Mouse (Mus musculus): ENCODE results near the gene Hephl1. TPM values are rescaled to one million over a fixed set of nuclear protein-coding genes. Genes with fewer than 3 reads are reported as not detected.
"Not testable (repeated sequence)": the region's sequence is repeated elsewhere in the genome, so short reads cannot be mapped to it uniquely, and the experiment has no call there.

Hephl1 gene
- polyA plus RNA-seq, 1 experiment, result 0.05 TPM

DNA sequence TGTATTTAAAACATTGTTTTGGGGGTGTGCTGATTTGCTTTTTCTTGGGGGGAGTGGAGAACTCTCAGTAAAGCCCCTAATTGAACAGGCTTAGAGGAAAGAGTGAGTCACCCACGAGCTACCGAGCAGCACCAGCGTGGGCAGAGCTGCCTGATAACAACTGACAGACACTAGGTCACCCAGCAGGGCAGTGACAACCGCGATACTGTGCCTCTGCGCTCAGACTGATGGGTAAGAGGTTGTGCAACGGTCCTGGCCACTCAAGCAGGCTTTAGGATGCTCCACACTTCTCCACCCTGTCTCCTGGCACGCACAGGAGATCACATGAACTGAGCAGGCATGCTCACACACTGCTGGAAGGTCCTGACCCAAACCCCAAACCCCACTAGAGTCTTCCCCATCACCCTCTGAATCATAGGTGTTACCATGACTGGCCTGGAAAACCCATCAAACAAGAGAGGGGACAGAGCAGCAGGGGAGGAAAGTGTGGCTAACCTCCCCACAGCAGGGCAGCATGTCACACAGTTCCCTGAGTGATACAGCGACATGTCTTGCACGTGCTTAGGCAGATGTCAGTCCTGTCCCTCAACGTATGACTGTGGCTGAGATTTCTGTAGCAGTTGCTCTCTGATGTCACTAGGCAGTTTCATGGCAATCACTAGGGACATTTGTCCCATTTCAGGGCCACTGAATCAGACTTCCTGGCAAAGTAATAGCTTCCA is 8.2 kb downstream of the Hephl1 start:
- DNase-seq, result no peak
- Histone ChIP-seq H3K27ac (ENCODE audit: control insufficient read depth, insufficient read depth, low read length) (no peak overlapping the region), H3K4me1 (replicated peaks; ENCODE audit: control insufficient read depth, insufficient read depth, low read length) (no peaks in the 10 kb centered on the region), H3K4me3 (ENCODE audit: control insufficient read depth, insufficient read depth, low read length) (no peak overlapping the region), H3K27me3 (ENCODE audit: control insufficient read depth, insufficient read depth, low read length) (no peaks in the 10 kb centered on the region), H3K36me3 (ENCODE audit: control insufficient read depth, insufficient read depth, low read length) (no peaks in the 10 kb centered on the region)
- WGBS, result 68% methylated on average over 11 of the region's 11 CpGs
- no peak for TF ChIP-seq POLR2A (IDR thresholded peaks at IDR 0.05; ENCODE audit: control insufficient read depth, extremely low read depth, insufficient read depth, low read length, poor library complexity)
- TF ChIP-seq CTCF (IDR thresholded peaks at IDR 0.05; ENCODE audit: borderline replicate concordance, control insufficient read depth, extremely low read depth, insufficient read depth, low read length, poor library complexity), result no peak

DNA sequence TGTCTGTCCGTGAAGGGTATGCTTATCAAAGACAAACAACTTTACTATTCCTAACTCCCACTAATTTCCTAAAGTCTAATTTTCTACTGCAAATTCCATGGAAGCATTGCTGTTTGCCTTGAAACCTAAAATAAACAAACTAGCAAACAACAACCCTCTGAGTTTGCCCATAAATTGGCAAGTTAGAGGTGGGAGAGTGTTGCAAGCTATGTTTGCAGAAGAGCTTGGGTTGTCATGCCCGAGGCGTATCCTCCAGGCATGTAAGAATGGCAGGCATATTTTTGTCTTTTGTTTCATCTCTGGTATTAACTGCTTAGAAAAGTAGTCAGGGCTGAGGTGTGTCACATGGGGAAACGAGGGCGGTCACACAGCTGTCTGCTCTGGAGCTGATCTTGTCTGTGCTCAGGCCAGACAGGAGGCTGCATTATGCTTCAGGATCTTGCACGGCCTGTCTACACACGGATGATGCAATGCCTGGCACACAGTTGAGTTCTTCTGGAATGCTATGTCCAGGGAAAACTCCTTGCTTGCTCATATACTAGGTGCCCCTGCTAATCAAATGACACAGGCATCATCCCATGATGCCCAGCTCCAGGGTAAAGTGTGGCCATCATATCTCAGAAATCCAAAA is 10.3 kb downstream of the Hephl1 start:
- TF ChIP-seq POLR2A (IDR thresholded peaks at IDR 0.05; ENCODE audit: control insufficient read depth, extremely low read depth, insufficient read depth, low read length, poor library complexity) (no peak), CTCF (IDR thresholded peaks at IDR 0.05; ENCODE audit: borderline replicate concordance, control insufficient read depth, extremely low read depth, insufficient read depth, low read length, poor library complexity) (no peak)
- WGBS, result 93% methylated on average over 7 of the region's 7 CpGs
- Histone ChIP-seq H3K4me1 (replicated peaks; ENCODE audit: control insufficient read depth, insufficient read depth, low read length) (no peaks in the 10 kb centered on the region), H3K27me3 (ENCODE audit: control insufficient read depth, insufficient read depth, low read length) (no peaks in the 10 kb centered on the region), H3K4me3 (ENCODE audit: control insufficient read depth, insufficient read depth, low read length) (no peak overlapping the region), H3K27ac (ENCODE audit: control insufficient read depth, insufficient read depth, low read length) (no peak overlapping the region), H3K36me3 (ENCODE audit: control insufficient read depth, insufficient read depth, low read length) (no peaks in the 10 kb centered on the region)
- no peak for DNase-seq

- H3K27ac ChIP-seq (ENCODE audit: control insufficient read depth, insufficient read depth, low read length); DNase-seq; H3K36me3 ChIP-seq (ENCODE audit: control insufficient read depth, insufficient read depth, low read length); H3K4me3 ChIP-seq (ENCODE audit: control insufficient read depth, insufficient read depth, low read length); H3K27me3 ChIP-seq (ENCODE audit: control insufficient read depth, insufficient read depth, low read length); H3K4me1 ChIP-seq (replicated peaks; ENCODE audit: control insufficient read depth, insufficient read depth, low read length): not testable (repeated sequence)
- 95% methylated on average over 7 of the region's 7 CpGs for WGBS
Observed at GRCm38 (mm10) chr9:15098421-15098820, 13.5 kb downstream of the Hephl1 start.

DNA sequence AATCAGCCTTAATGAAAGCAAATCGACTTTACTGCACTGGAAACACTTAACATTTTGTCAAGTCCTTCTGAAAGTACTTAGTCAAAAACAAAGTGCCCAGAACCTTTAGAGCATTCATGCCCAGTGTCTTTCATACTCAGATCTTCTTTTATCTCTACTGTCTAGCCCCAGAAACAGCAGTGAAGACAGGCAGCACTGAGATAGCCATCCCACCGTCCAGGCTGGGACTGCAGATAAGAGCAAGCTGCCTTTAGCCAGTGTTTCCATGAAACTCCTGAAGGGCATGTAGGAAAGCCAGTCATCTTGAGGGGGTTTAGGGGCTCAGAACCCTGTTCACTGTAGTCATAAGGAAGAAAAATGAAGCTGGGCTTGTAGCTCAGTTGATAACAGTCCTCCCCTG is 14.7 kb downstream of the Hephl1 start:
- 86% methylated on average over 2 of the region's 2 CpGs for WGBS
- no peak for DNase-seq
- H3K27me3 ChIP-seq (ENCODE audit: control insufficient read depth, insufficient read depth, low read length), result no peaks in the 10 kb centered on the region
- H3K36me3 ChIP-seq (ENCODE audit: control insufficient read depth, insufficient read depth, low read length), result no peaks in the 10 kb centered on the region
- TF ChIP-seq POLR2A (IDR thresholded peaks at IDR 0.05; ENCODE audit: control insufficient read depth, extremely low read depth, insufficient read depth, low read length, poor library complexity) (no peak), CTCF (IDR thresholded peaks at IDR 0.05; ENCODE audit: borderline replicate concordance, control insufficient read depth, extremely low read depth, insufficient read depth, low read length, poor library complexity) (no peak)
- H3K4me3 ChIP-seq (ENCODE audit: control insufficient read depth, insufficient read depth, low read length), result no peak overlapping the region
- H3K27ac ChIP-seq (ENCODE audit: control insufficient read depth, insufficient read depth, low read length), result no peak overlapping the region
- no peaks in the 10 kb centered on the region for H3K4me1 ChIP-seq (replicated peaks; ENCODE audit: control insufficient read depth, insufficient read depth, low read length)

- no peak for DNase-seq
- no peak overlapping the region for H3K27ac ChIP-seq (ENCODE audit: control insufficient read depth, insufficient read depth, low read length)
- H3K27me3 ChIP-seq (ENCODE audit: control insufficient read depth, insufficient read depth, low read length), result no peaks in the 10 kb centered on the region
- 89% methylated on average over 1 of the region's 1 CpGs for WGBS
- TF ChIP-seq POLR2A (IDR thresholded peaks at IDR 0.05; ENCODE audit: control insufficient read depth, extremely low read depth, insufficient read depth, low read length, poor library complexity) (no peak), CTCF (IDR thresholded peaks at IDR 0.05; ENCODE audit: borderline replicate concordance, control insufficient read depth, extremely low read depth, insufficient read depth, low read length, poor library complexity) (no peak)
- no peaks in the 10 kb centered on the region for H3K4me1 ChIP-seq (replicated peaks; ENCODE audit: control insufficient read depth, insufficient read depth, low read length)
- no peaks in the 10 kb centered on the region for H3K36me3 ChIP-seq (ENCODE audit: control insufficient read depth, insufficient read depth, low read length)
- H3K4me3 ChIP-seq (ENCODE audit: control insufficient read depth, insufficient read depth, low read length), result no peak overlapping the region
Observed at GRCm38 (mm10) chr9:15096161-15096560, 15.7 kb downstream of the Hephl1 start.

- 52% methylated on average over 3 of the region's 3 CpGs for WGBS
- Histone ChIP-seq H3K36me3 (ENCODE audit: control insufficient read depth, insufficient read depth, low read length) (no peaks in the 10 kb centered on the region), H3K4me3 (ENCODE audit: control insufficient read depth, insufficient read depth, low read length) (no peak overlapping the region), H3K27ac (ENCODE audit: control insufficient read depth, insufficient read depth, low read length) (no peak overlapping the region), H3K27me3 (ENCODE audit: control insufficient read depth, insufficient read depth, low read length) (no peaks in the 10 kb centered on the region), H3K4me1 (replicated peaks; ENCODE audit: control insufficient read depth, insufficient read depth, low read length) (no peaks in the 10 kb centered on the region)
- DNase-seq, result no peak
- TF ChIP-seq CTCF (IDR thresholded peaks at IDR 0.05; ENCODE audit: borderline replicate concordance, control insufficient read depth, extremely low read depth, insufficient read depth, low read length, poor library complexity), result no peak
- no peak for TF ChIP-seq POLR2A (IDR thresholded peaks at IDR 0.05; ENCODE audit: control insufficient read depth, extremely low read depth, insufficient read depth, low read length, poor library complexity)
Observed at GRCm38 (mm10) chr9:15095206-15095605, 16.7 kb downstream of the Hephl1 start.

Measured in thymus, adult 2 months (tissue).